Mouse (Mus musculus) heart, embryonic 12.5 days (tissue): ENCODE results near the gene Hoxb4. TPM values are rescaled to one million over a fixed set of nuclear protein-coding genes. Genes with fewer than 3 reads are reported as not detected.

Experiments used
- ATAC-seq: fragments of 200-750 bp; cut with Nextera tagmentation; 2 replicates; pipeline ENCODE4 v1.8.0; 2017; ENCODE audit warnings: moderate TSS enrichment, moderate library complexity; ENCODE audit not compliant: insufficient number of reproducible peaks, low FRiP score
- H3K27ac ChIP-seq: fragments of 300-500 bp; sonication (generic); 2 replicates; pipeline ENCODE4 v1.5.1; 2016; ENCODE audit warnings: mild to moderate bottlenecking, moderate library complexity; ENCODE audit not compliant: poor library complexity, severe bottlenecking
- H3K27me3 ChIP-seq: fragments of 300-500 bp; sonication (generic); replicated peaks from 2 replicates; pipeline ENCODE4 v1.6.1; 2016; ENCODE audit warnings: mild to moderate bottlenecking, moderate library complexity
- H3K36me3 ChIP-seq: fragments of 300-500 bp; sonication (generic); 2 replicates; pipeline ENCODE4 v1.6.1; 2016; ENCODE audit warnings: mild to moderate bottlenecking, moderate library complexity
- H3K4me1 ChIP-seq: fragments of 300-500 bp; sonication (generic); replicated peaks from 2 replicates; pipeline ENCODE4 v1.6.1; 2016; ENCODE audit warnings: mild to moderate bottlenecking
- H3K4me2 ChIP-seq: fragments of 300-500 bp; sonication (generic); 2 replicates; pipeline ENCODE4 v1.6.1; 2016; ENCODE audit warnings: mild to moderate bottlenecking, moderate library complexity
- H3K4me3 ChIP-seq: fragments of 300-500 bp; sonication (generic); 2 replicates; pipeline ENCODE4 v1.5.1; 2016; ENCODE audit warnings: mild to moderate bottlenecking
- H3K9ac ChIP-seq: fragments of 300-500 bp; sonication (generic); 2 replicates; pipeline ENCODE4 v1.6.1; 2016; ENCODE audit warnings: mild to moderate bottlenecking, moderate library complexity
- H3K9me3 ChIP-seq: fragments of 300-500 bp; sonication (generic); replicated peaks from 2 replicates; pipeline ENCODE4 v1.6.1; 2016; ENCODE audit warnings: mild to moderate bottlenecking, moderate library complexity
- WGBS: fragments of 180-500 bp; shearing (Covaris S2); methylation state at CpG from one replicate; pipeline ENCODE4 v1.1.7; 2016; 5-methylcytosine and 5-hydroxymethylcytosine counted together
- polyA plus RNA-seq: library from polyadenylated mRNA; unstranded; fragments of >200 nt; fragmentation: Nextera tagmentation; extraction: Ambion mirVana; gene quantifications from 2 replicates; pipeline ENCODE4 v1.2.1, GENCODE M21; 2016

Gene Hoxb4
- polyA plus RNA-seq, 1 experiment from 2014 or later = 0.32 TPM

- Histone ChIP-seq H3K9me3 (no peaks in the 10 kb centered on the region), H3K27me3 (peaks cover 100% of the 10 kb centered on the region), H3K4me1 (0 out of 2 replicates have a peak, but pooled peaks cover 6% of the 10 kb centered on the region), H3K4me2 (peak overlapping the region; percentile 62; the same call in 1 of the 2 replicates), H3K9ac (no peak overlapping the region), H3K4me3 (peak overlapping the region; percentile 40), H3K27ac (no peak overlapping the region), H3K36me3 (no peaks in the 10 kb centered on the region)
- WGBS = 2% methylated on average over 8 of the region's 8 CpGs
- ATAC-seq = no peak
Measured at GRCm38 (mm10) chr11:96332105-96332504, 14.0 kb downstream of the Hoxb4 start.

DNA sequence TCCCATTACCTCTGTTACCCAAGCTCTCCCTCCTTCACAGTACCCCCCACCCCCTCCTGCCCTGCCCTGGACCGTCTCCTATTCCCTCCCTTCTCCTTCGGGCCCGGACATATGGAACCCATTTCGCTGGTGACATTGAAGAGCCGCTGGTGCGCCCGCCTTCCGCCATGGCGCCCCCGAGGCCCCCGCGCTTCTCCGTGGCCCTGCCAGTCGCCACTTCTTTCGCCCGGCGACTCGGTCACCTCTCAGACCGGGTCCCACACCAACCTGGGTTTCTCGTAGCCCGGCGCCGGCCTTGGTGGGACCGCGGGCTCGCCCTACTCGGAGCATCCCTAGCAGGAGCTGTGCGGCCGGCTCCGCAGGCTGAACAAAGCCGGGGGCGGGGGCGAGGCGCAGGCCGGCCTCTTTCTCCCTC, 14.6 kb downstream of the Hoxb4 start:
- Histone ChIP-seq H3K4me1 (0 out of 2 replicates have a peak, but pooled peaks cover 6% of the 10 kb centered on the region), H3K9me3 (no peaks in the 10 kb centered on the region), H3K27ac (0 out of 2 replicates have a peak overlapping the region, but pooled peaks have one; percentile 14), H3K9ac (peak overlapping the region; percentile 57), H3K36me3 (no peaks in the 10 kb centered on the region), H3K4me2 (peak overlapping the region; percentile 62), H3K27me3 (peaks cover 100% of the 10 kb centered on the region), H3K4me3 (peak overlapping the region; percentile 40)
- under 1% methylated on average over 33 of the region's 35 CpGs for WGBS
- no peak for ATAC-seq

DNA sequence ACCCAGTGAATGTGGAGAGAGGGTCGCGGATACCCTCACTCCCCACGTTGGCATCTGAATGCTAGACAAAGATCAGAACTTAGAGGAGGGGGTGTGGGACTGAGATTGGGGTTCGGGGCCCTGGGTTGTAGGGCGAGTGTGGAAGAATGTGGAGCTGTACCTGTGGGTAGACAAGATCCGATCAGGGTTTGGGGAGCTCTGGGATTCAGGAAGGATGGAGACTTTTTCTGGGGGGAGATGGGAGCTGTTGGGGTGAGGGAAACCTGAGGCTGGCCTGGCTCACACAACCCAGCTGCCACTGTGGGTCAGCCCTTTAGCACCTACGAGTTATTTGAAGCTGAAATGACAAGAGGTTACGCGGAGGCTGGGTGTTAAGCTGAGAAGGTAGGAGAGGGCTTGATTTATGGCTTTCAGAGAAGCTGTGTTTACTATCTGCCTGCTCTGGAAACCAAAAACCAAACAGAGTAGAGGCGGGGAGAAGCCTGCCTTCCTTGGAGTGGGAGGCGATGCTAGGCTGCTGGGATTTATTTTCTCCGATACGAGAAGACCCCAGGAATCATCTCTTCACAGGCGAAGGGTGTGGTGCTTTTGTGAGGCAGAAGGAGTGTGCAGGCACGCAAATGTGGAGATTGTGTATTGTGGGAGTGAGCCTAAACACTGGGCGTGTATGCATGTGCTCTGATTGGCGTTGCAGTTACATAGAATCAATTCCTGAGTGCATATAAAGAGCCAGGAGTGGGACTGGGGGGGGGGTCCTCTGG, 15.4 kb downstream of the Hoxb4 start:
- H3K4me1 ChIP-seq = 0 out of 2 replicates have a peak, but pooled peaks cover 6% of the 10 kb centered on the region

GRCm38 (mm10) chr11:96334002-96334364, 15.9 kb downstream of the Hoxb4 start:
- Histone ChIP-seq H3K36me3 (no peaks in the 10 kb centered on the region), H3K9ac (no peak overlapping the region), H3K4me1 (0 out of 2 replicates have a peak, but pooled peaks cover 6% of the 10 kb centered on the region), H3K4me3 (no peak overlapping the region), H3K4me2 (0 out of 2 replicates have a peak overlapping the region, but pooled peaks have one; percentile 8), H3K27me3 (peaks cover 100% of the 10 kb centered on the region), H3K27ac (no peak overlapping the region), H3K9me3 (no peaks in the 10 kb centered on the region)
- ATAC-seq = no peak
- 16% methylated on average over 2 of the region's 2 CpGs for WGBS

More for the DNA sequence above, 15.4 kb downstream of the Hoxb4 start:
- H3K27ac ChIP-seq = 0 out of 2 replicates have a peak overlapping the region, but pooled peaks have one; percentile 14
- peaks cover 100% of the 10 kb centered on the region for H3K27me3 ChIP-seq
- WGBS = 11% methylated on average over 17 of the region's 17 CpGs
- peak overlapping the region; percentile 57 for H3K9ac ChIP-seq
- no peak for ATAC-seq
- H3K9me3 ChIP-seq = no peaks in the 10 kb centered on the region
- no peaks in the 10 kb centered on the region for H3K36me3 ChIP-seq
- H3K4me2 ChIP-seq = peak overlapping the region; percentile 62
- H3K4me3 ChIP-seq = peak overlapping the region; percentile 40

GRCm38 (mm10) chr11:96334998-96335397, 16.9 kb downstream of the Hoxb4 start:
- Histone ChIP-seq H3K36me3 (no peaks in the 10 kb centered on the region), H3K27ac (no peak overlapping the region), H3K27me3 (peaks cover 100% of the 10 kb centered on the region), H3K4me2 (no peak overlapping the region), H3K4me3 (no peak overlapping the region), H3K9me3 (no peaks in the 10 kb centered on the region), H3K9ac (no peak overlapping the region), H3K4me1 (0 out of 2 replicates have a peak, but pooled peaks cover 6% of the 10 kb centered on the region)
- 55% methylated on average over 3 of the region's 3 CpGs for WGBS
- ATAC-seq = no peak

GRCm38 (mm10) chr11:96336597-96336996, 18.5 kb downstream of the Hoxb4 start:
- no peak for ATAC-seq
- Histone ChIP-seq H3K27me3 (peaks cover 100% of the 10 kb centered on the region), H3K4me3 (no peak overlapping the region), H3K9ac (no peak overlapping the region), H3K4me1 (peaks cover 15% of the 10 kb centered on the region), H3K27ac (no peak overlapping the region), H3K9me3 (no peaks in the 10 kb centered on the region), H3K4me2 (no peak overlapping the region), H3K36me3 (no peaks in the 10 kb centered on the region)
- WGBS = 3% methylated on average over 2 of the region's 2 CpGs

GRCm38 (mm10) chr11:96337026-96337425, 19.0 kb downstream of the Hoxb4 start:
- Histone ChIP-seq H3K4me1 (peaks cover 16% of the 10 kb centered on the region), H3K27me3 (peaks cover 100% of the 10 kb centered on the region), H3K4me3 (no peak overlapping the region), H3K9ac (no peak overlapping the region), H3K9me3 (no peaks in the 10 kb centered on the region), H3K36me3 (no peaks in the 10 kb centered on the region), H3K27ac (no peak overlapping the region), H3K4me2 (no peak overlapping the region)
- no peak for ATAC-seq
- WGBS = 18% methylated on average over 6 of the region's 6 CpGs

DNA sequence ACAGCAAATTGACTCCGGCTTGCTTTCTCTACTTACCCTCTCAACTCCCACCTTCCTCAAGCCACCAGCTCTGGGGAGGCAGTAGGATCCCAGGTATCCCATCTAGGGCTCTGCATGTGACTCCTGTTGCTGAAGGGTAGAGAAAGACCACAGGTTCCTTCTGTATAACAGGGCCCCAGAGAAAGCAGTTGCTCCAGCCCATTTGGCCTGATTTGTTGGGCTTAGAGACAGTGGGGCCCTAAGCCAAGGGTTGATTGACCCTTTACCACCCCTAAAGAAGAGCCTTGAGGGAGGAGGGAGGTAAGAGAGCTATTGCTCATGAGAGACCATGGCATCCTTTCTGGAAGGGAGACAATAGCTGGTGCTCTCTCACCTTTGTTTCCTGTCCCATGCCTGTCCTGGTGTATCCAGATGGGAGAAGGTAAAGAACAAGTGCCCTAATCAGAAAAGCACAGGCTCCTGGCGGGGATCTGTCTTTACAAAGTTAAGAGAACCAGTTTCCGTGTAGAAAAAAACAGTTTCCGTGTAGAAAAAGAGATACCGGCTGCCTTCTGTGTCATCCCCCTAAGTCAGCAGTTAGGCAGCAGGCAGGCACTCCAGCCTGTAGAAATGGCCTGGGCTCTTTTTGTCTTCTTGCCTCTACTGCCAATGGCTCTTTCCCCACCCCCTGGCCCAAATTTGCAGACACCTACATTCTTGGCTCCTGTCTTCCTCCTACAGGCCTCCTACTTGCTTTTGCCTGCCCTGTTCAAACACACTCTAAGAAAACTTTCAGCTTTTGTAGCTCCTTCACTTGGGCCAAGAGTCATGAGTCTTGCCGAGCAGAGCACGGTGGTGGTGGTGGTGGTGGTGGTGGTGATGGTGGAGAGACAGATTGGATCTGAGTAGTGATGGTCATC, 21.1 kb downstream of the Hoxb4 start:
- Histone ChIP-seq H3K27me3 (peaks cover 100% of the 10 kb centered on the region), H3K4me2 (no peak overlapping the region), H3K4me3 (no peak overlapping the region), H3K4me1 (peaks cover 12% of the 10 kb centered on the region), H3K36me3 (no peaks in the 10 kb centered on the region), H3K27ac (no peak overlapping the region), H3K9ac (no peak overlapping the region), H3K9me3 (no peaks in the 10 kb centered on the region)
- WGBS = 36% methylated on average over 7 of the region's 7 CpGs
- ATAC-seq = no peak

GRCm38 (mm10) chr11:96340698-96341365, 22.8 kb downstream of the Hoxb4 start:
- Histone ChIP-seq H3K36me3 (no peaks in the 10 kb centered on the region), H3K4me2 (peak overlapping the region; percentile 63), H3K9ac (0 out of 2 replicates have a peak overlapping the region, but pooled peaks have one; percentile 44), H3K9me3 (no peaks in the 10 kb centered on the region), H3K4me1 (peaks cover 19% of the 10 kb centered on the region), H3K4me3 (peak overlapping the region; percentile 44), H3K27ac (peak overlapping the region; percentile 14; the same call in 1 of the 2 replicates), H3K27me3 (peaks cover 100% of the 10 kb centered on the region)
- 1% methylated on average over 30 of the region's 36 CpGs for WGBS
- ATAC-seq = no peak

DNA sequence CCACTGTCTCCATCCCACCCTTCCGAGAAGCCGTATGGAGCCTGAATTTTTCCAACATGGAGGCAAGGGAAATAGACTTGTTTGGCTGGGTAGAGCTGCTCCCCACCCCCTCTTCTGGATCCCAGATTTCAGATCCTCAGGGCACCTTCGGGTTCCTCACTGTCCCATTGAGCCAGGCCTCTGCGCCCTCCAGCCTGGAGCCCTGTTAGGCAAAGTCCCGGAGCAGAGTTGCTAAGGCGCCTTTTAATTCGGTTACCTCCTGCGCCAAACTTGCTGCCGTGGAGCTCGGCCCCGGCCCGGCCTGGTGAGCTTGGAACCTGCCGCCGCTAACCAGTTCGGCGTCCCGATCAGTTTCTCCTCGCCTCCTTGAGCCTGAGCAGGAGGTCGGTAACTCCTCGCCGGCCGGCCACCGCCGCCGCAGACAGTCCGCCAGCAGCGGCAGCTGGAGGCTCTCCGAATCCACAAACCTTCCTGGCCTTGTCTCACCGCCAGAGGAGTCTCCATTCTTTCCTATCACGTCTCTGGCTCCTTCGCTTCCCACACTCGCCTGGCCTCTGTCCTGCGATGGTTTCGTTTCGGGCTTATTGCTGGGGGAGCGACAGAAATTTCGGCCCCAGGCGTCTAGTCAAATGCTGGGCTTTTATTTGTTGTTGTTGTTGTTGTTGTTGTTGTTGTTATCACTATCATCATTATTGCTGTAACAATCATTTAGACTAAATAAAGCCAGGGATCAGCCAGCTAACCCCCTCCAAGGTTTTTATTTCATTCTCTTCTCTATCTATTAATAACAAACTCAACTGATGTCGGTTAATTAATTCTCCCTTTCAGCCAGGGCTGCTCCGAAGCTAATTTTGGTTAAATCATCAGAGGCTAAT, 23.9 kb downstream of the Hoxb4 start:
- ATAC-seq = no peak
- Histone ChIP-seq H3K4me3 (peak overlapping the region; percentile 44), H3K4me2 (peak overlapping the region; percentile 63), H3K36me3 (no peaks in the 10 kb centered on the region), H3K9ac (peak overlapping the region; percentile 43), H3K4me1 (peaks cover 24% of the 10 kb centered on the region), H3K9me3 (no peaks in the 10 kb centered on the region), H3K27me3 (peaks cover 100% of the 10 kb centered on the region), H3K27ac (peak overlapping the region; percentile 30)
- WGBS = 1% methylated on average over 40 of the region's 40 CpGs
